Mouse (Mus musculus): Measurements from ENCODE around the gene Orai3.

GRCm38 (mm10) chr7:127823236-127824171 is 53.9 kb downstream of the Orai3 start:
- TF ChIP-seq CTCF (IDR thresholded peaks at IDR 0.05 in 2 of 3, conservative IDR thresholded peaks at IDR 0.05 in 1 of 3; ENCODE audit: control insufficient read depth in 1 of 3, insufficient read depth in 1 of 3, low read depth in 2 of 3, low read length in 3 of 3, poor library complexity in 1 of 3, severe bottlenecking in 1 of 3), result no peak; a peak in 1 of 6 replicates
- no peak for TF ChIP-seq RCOR1 (IDR thresholded peaks at IDR 0.05; ENCODE audit: low read depth, low read length)
- no peak for TF ChIP-seq EP300 (IDR thresholded peaks at IDR 0.05; ENCODE audit: low read depth in 1 of 2, low read length in 2 of 2)
- TF ChIP-seq JUND (IDR thresholded peaks at IDR 0.05; ENCODE audit: low read depth, low read length), result no peak
